Mouse (Mus musculus) T-helper 2 cell (primary cell): ENCODE results near the gene March10.

Experiments
- in situ Hi-C: fragments of 300-600 bp; cut with MboI, MseI; formaldehyde crosslinking; loops from one replicate; pipeline ENCODE4 v1.15.1; 2025; ENCODE audit warnings: high pct_unique_total_duplicates

Gene March10

GRCm38 (mm10) chr11:105466756-105467155 lies 10.2 kb upstream of the March10 start:
- in situ Hi-C loops: no loop called here

- in situ Hi-C loops: no loop called here
Observed at GRCm38 (mm10) chr11:105465488-105465887, 9.0 kb upstream of the March10 start.

GRCm38 (mm10) chr11:105464430-105464967 lies 8.0 kb upstream of the March10 start:
- in situ Hi-C loops: loop anchor here (5.0 kb wide), 1 partner anchor 102 kb away; no protein-coding TSS in a partner anchor

- in situ Hi-C loops: loop anchor here (5.0 kb wide), 1 partner anchor 98 kb away; no protein-coding TSS in a partner anchor
Observed at GRCm38 (mm10) chr11:105459900-105460299, 3.4 kb upstream of the March10 start.

- in situ Hi-C loops: no loop called here
Observed at GRCm38 (mm10) chr11:105457041-105457440, 506 bp upstream of the March10 start.

- in situ Hi-C loops: no loop called here
Observed at GRCm38 (mm10) chr11:105455118-105455517, 1.4 kb downstream of the March10 start.

GRCm38 (mm10) chr11:105453084-105453483 lies 3.5 kb downstream of the March10 start:
- in situ Hi-C loops: no loop called here

- in situ Hi-C loops: no loop called here
Observed at GRCm38 (mm10) chr11:105452504-105452903, 4.0 kb downstream of the March10 start.

GRCm38 (mm10) chr11:105451553-105452135 lies 4.9 kb downstream of the March10 start:
- in situ Hi-C loops: no loop called here

- in situ Hi-C loops: no loop called here
Observed at GRCm38 (mm10) chr11:105449581-105450315, 6.8 kb downstream of the March10 start.

- in situ Hi-C loops: no loop called here
Observed at GRCm38 (mm10) chr11:105447661-105448060, 8.9 kb downstream of the March10 start.

- in situ Hi-C loops: no loop called here
Observed at GRCm38 (mm10) chr11:105446221-105446620, 10.3 kb downstream of the March10 start.

- in situ Hi-C loops: no loop called here
Observed at GRCm38 (mm10) chr11:105445741-105446140, 10.8 kb downstream of the March10 start.

GRCm38 (mm10) chr11:105444929-105445328 lies 11.6 kb downstream of the March10 start:
- in situ Hi-C loops: no loop called here

GRCm38 (mm10) chr11:105443505-105443904 lies 13.0 kb downstream of the March10 start:
- in situ Hi-C loops: no loop called here

GRCm38 (mm10) chr11:105439796-105440195 lies 16.7 kb downstream of the March10 start:
- in situ Hi-C loops: no loop called here

- in situ Hi-C loops: no loop called here
Observed at GRCm38 (mm10) chr11:105438907-105439306, 17.6 kb downstream of the March10 start.

- in situ Hi-C loops: no loop called here
Observed at GRCm38 (mm10) chr11:105426441-105426840, 30.1 kb downstream of the March10 start.

GRCm38 (mm10) chr11:105424643-105425042 lies 31.9 kb downstream of the March10 start:
- in situ Hi-C loops: no loop called here

- in situ Hi-C loops: no loop called here
Observed at GRCm38 (mm10) chr11:105420671-105421450, 35.7 kb downstream of the March10 start.

- in situ Hi-C loops: loop anchor here (10.0 kb wide), 1 partner anchor 1015 kb away; no protein-coding TSS in a partner anchor
Observed at GRCm38 (mm10) chr11:105419946-105420345, 36.6 kb downstream of the March10 start.

GRCm38 (mm10) chr11:105414009-105414408 lies 42.5 kb downstream of the March10 start:
- in situ Hi-C loops: loop anchor here (10.0 kb wide), 1 partner anchor 1009 kb away; no protein-coding TSS in a partner anchor
